Mouse (Mus musculus): ENCODE measurements at regions not wholly inside any gene's neighbourhood (a gene's known extent, or its start where the extent isn't known, plus 50 kb on each side); places are given as distances from the start of the nearest gene placed in this dataset.

DNA sequence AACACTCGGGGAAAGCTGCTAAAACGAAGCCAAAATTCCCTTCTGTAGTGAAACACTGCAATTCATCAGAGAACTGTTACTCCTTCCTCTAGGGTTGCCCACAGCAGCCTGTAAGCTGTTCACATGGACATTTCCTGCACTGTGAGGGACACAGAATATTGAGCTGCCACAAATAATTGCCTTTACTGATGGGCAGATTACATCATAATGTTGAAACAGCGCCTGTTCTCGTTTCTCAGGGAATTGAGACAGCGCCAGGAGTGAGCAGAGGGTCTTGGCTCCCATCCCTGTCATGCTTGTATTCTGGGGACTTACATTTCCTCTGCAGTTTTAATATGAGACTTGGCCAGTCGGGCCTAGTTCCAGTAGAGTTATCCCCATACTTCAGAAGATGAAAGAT lies 357.3 kb downstream of the Bmper start:
- no peak for ATAC-seq (replicated peaks; ENCODE audit: low FRiP score)
- H3K9ac ChIP-seq (ENCODE audit: low read depth, low read length), result no peak overlapping the region
- H3K9me3 ChIP-seq (ENCODE audit: control insufficient read depth, low read length), result no peaks in the 10 kb centered on the region
- no peak overlapping the region for H3K4me3 ChIP-seq (ENCODE audit: low read depth, low read length)
- no peaks in the 10 kb centered on the region for H3K36me3 ChIP-seq (ENCODE audit: control insufficient read depth, insufficient read depth, low read length)
- H3K27me3 ChIP-seq (replicated peaks; ENCODE audit: control insufficient read depth, insufficient read depth, low read length), result no peaks in the 10 kb centered on the region
- no peak for DNase-seq (ENCODE audit: low spot score)
- H3K4me2 ChIP-seq, result no peak overlapping the region
- 67% methylated on average over 6 of the region's 6 CpGs for WGBS
- H3K27ac ChIP-seq (ENCODE audit: low read depth, low read length), result no peak overlapping the region
- no peaks in the 10 kb centered on the region for H3K4me1 ChIP-seq (replicated peaks; ENCODE audit: control insufficient read depth, insufficient read depth, low read length)

DNA sequence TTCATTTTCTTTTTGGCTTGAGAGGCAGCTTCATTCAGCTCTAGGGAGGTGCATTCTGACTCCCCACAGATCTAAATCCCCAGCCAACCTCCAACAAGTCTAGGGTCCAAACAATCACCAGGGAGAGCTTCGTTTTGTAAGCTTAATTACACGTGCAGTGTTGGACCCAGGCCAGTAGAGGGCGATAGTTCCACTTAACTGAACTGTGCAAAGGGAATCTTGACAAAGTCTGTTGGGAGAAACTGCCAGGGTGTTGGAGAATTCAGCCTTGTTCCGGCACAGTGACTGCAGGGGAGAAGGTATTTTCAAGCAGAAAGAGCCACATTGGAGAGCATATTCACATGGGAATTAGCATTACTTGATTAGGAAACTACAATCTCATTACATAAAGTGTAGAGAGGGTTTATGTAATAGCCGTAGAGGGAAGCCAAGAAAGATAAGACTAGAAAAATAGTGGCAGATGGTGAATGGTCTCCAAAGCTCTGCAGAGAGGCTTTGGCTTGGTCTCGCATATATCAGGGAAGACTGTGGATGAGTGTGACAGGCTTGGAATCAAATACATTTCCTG lies 358.2 kb downstream of the Bmper start:
- DNase-seq (ENCODE audit: low spot score), result peak; percentile 36
- ATAC-seq (replicated peaks; ENCODE audit: low FRiP score), result no peak
- H3K9ac ChIP-seq (ENCODE audit: low read depth, low read length), result no peak overlapping the region
- WGBS, result 23% methylated on average over 6 of the region's 6 CpGs
- no peaks in the 10 kb centered on the region for H3K36me3 ChIP-seq (ENCODE audit: control insufficient read depth, insufficient read depth, low read length)
- no peak overlapping the region for H3K4me3 ChIP-seq (ENCODE audit: low read depth, low read length)
- no peaks in the 10 kb centered on the region for H3K4me1 ChIP-seq (replicated peaks; ENCODE audit: control insufficient read depth, insufficient read depth, low read length)
- no peaks in the 10 kb centered on the region for H3K9me3 ChIP-seq (ENCODE audit: control insufficient read depth, low read length)
- H3K27ac ChIP-seq (ENCODE audit: low read depth, low read length), result no peak overlapping the region
- H3K4me2 ChIP-seq, result no peak overlapping the region
- H3K27me3 ChIP-seq (replicated peaks; ENCODE audit: control insufficient read depth, insufficient read depth, low read length), result no peaks in the 10 kb centered on the region

DNA sequence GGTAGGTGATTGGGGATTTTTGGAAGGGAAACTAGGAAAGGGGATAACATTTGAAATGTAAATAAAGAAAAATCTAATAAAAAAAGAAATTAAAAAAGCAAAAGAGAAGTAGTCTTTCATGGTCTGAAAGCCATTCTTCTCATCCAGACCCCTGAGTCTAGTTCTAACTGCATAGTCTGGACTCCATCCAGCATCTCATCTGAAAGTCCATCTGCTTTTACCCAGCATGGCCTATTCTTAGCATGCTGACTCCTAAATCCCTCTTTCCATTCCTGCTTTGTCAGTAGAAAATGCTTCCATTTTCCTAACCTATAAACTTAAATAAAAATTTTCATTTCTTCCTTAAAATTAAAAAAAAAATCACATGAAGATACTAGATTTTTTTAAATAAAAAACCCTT lies 361.7 kb downstream of the Bmper start:
- Histone ChIP-seq H3K4me3 (ENCODE audit: low read depth, low read length) (no peak overlapping the region), H3K27ac (ENCODE audit: low read depth, low read length) (no peak overlapping the region), H3K27me3 (replicated peaks; ENCODE audit: control insufficient read depth, insufficient read depth, low read length) (no peaks in the 10 kb centered on the region), H3K9ac (ENCODE audit: low read depth, low read length) (no peak overlapping the region), H3K9me3 (ENCODE audit: control insufficient read depth, low read length) (no peaks in the 10 kb centered on the region), H3K4me1 (replicated peaks; ENCODE audit: control insufficient read depth, insufficient read depth, low read length) (no peaks in the 10 kb centered on the region), H3K36me3 (ENCODE audit: control insufficient read depth, insufficient read depth, low read length) (no peaks in the 10 kb centered on the region), H3K4me2 (no peak overlapping the region)
- DNase-seq (ENCODE audit: low spot score) (no peak), ATAC-seq (replicated peaks; ENCODE audit: low FRiP score) (no peak)

GRCm38 (mm10) chr9:23589024-23589423 lies 366.1 kb downstream of the Bmper start:
- WGBS, result 50% methylated on average over 2 of the region's 2 CpGs
- no peak overlapping the region for H3K9ac ChIP-seq (ENCODE audit: low read depth, low read length)
- ATAC-seq (replicated peaks; ENCODE audit: low FRiP score), result no peak

GRCm38 (mm10) chr9:23591906-23592305 lies 369.0 kb downstream of the Bmper start:
- Histone ChIP-seq H3K27ac (ENCODE audit: low read depth, low read length) (no peak overlapping the region), H3K4me3 (ENCODE audit: low read depth, low read length) (no peak overlapping the region)

More at GRCm38 (mm10) chr9:23589024-23589423, 366.1 kb downstream of the Bmper start:
- H3K4me1 ChIP-seq (replicated peaks; ENCODE audit: control insufficient read depth, insufficient read depth, low read length), result no peaks in the 10 kb centered on the region
- H3K27ac ChIP-seq (ENCODE audit: low read depth, low read length), result no peak overlapping the region
- H3K36me3 ChIP-seq (ENCODE audit: control insufficient read depth, insufficient read depth, low read length), result no peaks in the 10 kb centered on the region
- H3K27me3 ChIP-seq (replicated peaks; ENCODE audit: control insufficient read depth, insufficient read depth, low read length), result no peaks in the 10 kb centered on the region
- H3K9me3 ChIP-seq (ENCODE audit: control insufficient read depth, low read length), result no peaks in the 10 kb centered on the region
- H3K4me3 ChIP-seq (ENCODE audit: low read depth, low read length), result no peak overlapping the region
- no peak overlapping the region for H3K4me2 ChIP-seq
- no peak for DNase-seq (ENCODE audit: low spot score)

GRCm38 (mm10) chr9:23600623-23601022 lies 377.7 kb downstream of the Bmper start:
- no peak overlapping the region for H3K4me2 ChIP-seq
- WGBS, result 86% methylated on average over 2 of the region's 2 CpGs
- no peak overlapping the region for H3K27ac ChIP-seq (ENCODE audit: low read depth, low read length)
- no peak for ATAC-seq (replicated peaks; ENCODE audit: low FRiP score)
- no peaks in the 10 kb centered on the region for H3K4me1 ChIP-seq (replicated peaks; ENCODE audit: control insufficient read depth, insufficient read depth, low read length)
- H3K4me3 ChIP-seq (ENCODE audit: low read depth, low read length), result no peak overlapping the region
- H3K36me3 ChIP-seq (ENCODE audit: control insufficient read depth, insufficient read depth, low read length), result no peaks in the 10 kb centered on the region
- H3K9me3 ChIP-seq (ENCODE audit: control insufficient read depth, low read length), result no peaks in the 10 kb centered on the region; the same call in 1 of the 2 replicates
- no peaks in the 10 kb centered on the region for H3K27me3 ChIP-seq (replicated peaks; ENCODE audit: control insufficient read depth, insufficient read depth, low read length)
- no peak overlapping the region for H3K9ac ChIP-seq (ENCODE audit: low read depth, low read length)
- no peak for DNase-seq (ENCODE audit: low spot score)

More at GRCm38 (mm10) chr9:23591906-23592305, 369.0 kb downstream of the Bmper start:
- H3K4me2 ChIP-seq, result no peak overlapping the region
- H3K27me3 ChIP-seq (replicated peaks; ENCODE audit: control insufficient read depth, insufficient read depth, low read length), result no peaks in the 10 kb centered on the region
- DNase-seq (ENCODE audit: low spot score), result no peak
- no peaks in the 10 kb centered on the region for H3K4me1 ChIP-seq (replicated peaks; ENCODE audit: control insufficient read depth, insufficient read depth, low read length)
- H3K36me3 ChIP-seq (ENCODE audit: control insufficient read depth, insufficient read depth, low read length), result no peaks in the 10 kb centered on the region
- no peaks in the 10 kb centered on the region for H3K9me3 ChIP-seq (ENCODE audit: control insufficient read depth, low read length)
- no peak for ATAC-seq (replicated peaks; ENCODE audit: low FRiP score)
- H3K9ac ChIP-seq (ENCODE audit: low read depth, low read length), result no peak overlapping the region
